Mouse (Mus musculus): ENCODE results near the gene Pate3.
"Not testable (repeated sequence)": the region's sequence is repeated elsewhere in the genome, so short reads cannot be mapped to it uniquely, and the experiment has no call there.

The Pate3 gene

GRCm38 (mm10) chr9:35648102-35648501 is at the start of gene Pate3:
Gene Pate3 (minus strand): TSS chr9:35648202.
- DNase-seq (ENCODE audit: low spot score): no peak

- DNase-seq (ENCODE audit: low spot score): no peak
Measured at GRCm38 (mm10) chr9:35691924-35692323, 43.9 kb upstream of the Pate3 start.

GRCm38 (mm10) chr9:35687013-35687412 is 39.0 kb upstream of the Pate3 start, which contains the start of gene Pate1:
Gene Pate1 (minus strand): TSS chr9:35687390.
- DNase-seq (ENCODE audit: low spot score): peak; percentile 1

DNA sequence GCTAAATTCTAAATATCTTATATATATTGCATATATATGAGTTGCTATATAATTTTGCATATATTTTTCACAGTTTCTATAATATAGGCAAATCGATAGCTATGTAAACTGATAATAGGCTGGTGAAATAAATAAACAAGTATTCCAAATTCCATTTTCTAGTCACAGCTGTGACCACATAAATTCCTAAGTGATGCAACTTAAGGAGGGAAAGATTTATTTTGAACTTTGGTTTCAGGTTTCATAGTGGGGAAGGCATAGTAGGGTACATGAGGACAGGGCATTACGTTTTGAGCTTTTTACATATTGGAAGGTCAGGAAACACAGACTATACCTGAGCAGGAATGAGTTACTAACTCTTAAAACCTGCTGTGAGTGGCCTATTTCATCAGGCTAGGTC is 25.6 kb upstream of the Pate3 start:
- no peak for DNase-seq (ENCODE audit: low spot score)

- DNase-seq (ENCODE audit: low spot score): no peak
Measured at GRCm38 (mm10) chr9:35632981-35633380, 15.0 kb downstream of the Pate3 start.

DNA sequence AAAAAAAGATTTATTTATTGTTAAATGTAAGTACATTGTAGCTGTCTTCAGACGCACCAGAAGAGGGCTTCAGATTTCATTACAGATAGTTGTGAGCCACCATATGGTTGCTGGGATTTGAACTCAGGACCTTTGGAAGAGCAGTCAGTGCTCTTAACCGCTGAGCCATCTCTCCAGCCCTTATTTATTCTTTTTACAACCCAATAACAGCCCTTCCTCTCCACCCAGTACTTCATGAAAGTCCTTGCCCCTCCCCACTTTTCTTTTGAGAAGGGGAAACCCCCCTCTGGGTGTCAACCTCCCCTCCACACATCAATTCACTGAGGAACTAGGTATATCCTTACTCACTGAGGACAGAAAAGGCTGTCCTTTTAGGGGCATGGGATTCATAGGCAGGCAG is 31.2 kb downstream of the Pate3 start:
- DNase-seq (ENCODE audit: low spot score): not testable (repeated sequence)

GRCm38 (mm10) chr9:35614005-35614404 is 34.0 kb downstream of the Pate3 start:
- DNase-seq (ENCODE audit: low spot score): peak; percentile 12

DNA sequence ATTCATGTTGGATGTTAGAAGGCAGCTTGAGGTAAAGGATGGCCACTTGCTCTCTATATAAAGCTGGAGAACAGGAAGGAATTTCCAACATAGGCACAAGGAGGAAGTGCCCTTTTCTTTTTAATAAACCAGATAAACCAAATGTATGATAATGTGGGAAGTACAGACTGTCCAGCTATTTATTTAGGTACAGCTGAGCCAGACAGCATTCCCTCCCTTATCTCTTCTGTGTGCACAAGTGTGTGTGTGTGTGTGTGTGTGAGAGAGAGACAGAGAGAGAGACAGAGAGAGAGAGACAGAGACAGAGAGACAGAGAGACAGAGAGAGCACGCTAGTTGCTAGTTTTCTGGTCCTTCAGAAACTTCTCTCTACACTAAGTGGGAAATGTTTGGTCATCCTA is 36.2 kb downstream of the Pate3 start, which contains the start of gene Pate4:
Pate4 (minus strand) TSS at position 101 of the 400 bp plus-strand sequence.
- DNase-seq (ENCODE audit: low spot score): no peak

DNA sequence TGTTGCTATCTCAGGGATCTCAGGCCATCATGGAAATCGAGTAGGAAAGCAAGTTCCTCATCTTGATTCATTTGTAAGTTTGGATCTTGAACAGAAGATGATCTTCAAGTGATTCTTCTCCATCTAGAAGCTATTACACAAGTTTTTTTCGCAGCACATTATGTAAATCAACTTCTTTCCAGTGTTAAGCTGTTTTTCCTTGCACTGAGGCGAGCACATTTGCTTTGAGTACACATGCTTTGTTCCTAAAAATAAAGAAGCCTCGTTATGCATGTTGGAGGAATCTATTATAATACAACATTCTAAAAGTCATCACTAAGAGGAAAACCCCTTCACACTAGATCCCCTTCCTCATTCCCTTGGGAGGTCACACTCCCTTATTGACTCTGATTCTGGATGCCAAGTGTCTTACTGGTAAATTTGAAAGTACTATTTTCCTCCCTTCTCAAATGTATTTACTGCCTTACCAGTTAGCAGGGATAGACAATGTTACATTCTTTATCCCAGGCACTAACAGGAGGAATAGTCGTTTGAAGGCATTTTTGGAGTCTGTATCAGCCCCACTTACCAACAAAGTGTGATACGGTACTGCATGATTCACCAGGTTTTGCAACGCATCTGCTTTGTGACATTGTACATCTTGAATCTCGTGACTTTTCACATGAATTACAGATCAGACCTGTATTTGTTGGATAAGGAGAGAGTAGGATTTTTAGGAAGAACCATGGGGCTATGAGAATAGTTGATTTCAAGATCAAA is 40.2 kb downstream of the Pate3 start:
- no peak for DNase-seq (ENCODE audit: low spot score)
